Mouse (Mus musculus) mouse embryonic stem cell (cell line): ENCODE results near the gene Zfhx3.

Experiments
- in situ Hi-C, 2 experiments: fragments of 300-500 bp; cut with MboI; formaldehyde crosslinking; loops; 1 replicate in 1 of 2; 3 replicates in 1 of 2; pipeline ENCODE4 v1.14.3; 2019 to 2020; ENCODE audit warnings: low sequenced_read_pairs in 2 of 2, low pct_unique_long_range_greater_than_20kb in 1 of 2, mixed read lengths in 1 of 2; ENCODE audit not compliant: unreplicated experiment in 1 of 2

The Zfhx3 gene

DNA sequence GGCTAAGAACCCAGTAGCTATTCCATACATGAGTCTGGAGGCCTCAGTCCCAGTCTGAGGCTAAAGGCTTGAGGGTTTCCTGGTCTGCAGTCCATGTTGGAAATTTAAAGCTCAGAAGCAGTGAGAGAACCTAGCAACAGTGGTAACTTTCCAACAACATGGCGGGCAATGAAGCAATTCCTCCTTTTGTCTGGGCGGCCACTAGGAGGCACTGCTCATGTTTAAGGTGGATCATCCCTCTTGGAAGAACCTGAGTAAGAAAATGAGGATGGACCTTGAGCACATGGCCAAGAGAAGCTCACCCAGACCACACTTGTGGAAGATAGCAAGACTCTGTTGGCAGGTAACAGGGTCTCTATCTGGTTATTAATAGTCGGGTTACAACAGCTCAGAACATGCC is 527.8 kb downstream of the Zfhx3 start:
- in situ Hi-C loops, result no loop called here

DNA sequence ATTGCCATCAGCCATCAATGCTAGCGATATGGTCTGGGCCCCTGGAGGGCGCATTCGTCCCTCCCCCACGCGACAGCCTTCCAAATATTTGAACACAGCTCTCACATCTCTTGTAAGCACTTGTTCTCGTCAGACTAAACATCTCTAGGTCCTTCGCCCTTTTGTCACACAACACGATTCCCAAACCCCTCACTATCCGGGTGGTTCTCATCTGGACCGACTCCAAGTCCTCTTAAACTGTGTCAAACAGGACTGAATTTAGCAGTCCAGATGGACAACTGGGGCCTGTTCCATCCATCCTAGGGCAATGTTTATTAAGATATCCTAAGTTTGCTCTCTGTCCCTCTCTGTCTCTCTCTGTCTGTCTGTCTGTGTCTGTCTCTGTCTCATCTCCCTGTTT is 532.1 kb downstream of the Zfhx3 start:
- in situ Hi-C loops, result no loop called here

DNA sequence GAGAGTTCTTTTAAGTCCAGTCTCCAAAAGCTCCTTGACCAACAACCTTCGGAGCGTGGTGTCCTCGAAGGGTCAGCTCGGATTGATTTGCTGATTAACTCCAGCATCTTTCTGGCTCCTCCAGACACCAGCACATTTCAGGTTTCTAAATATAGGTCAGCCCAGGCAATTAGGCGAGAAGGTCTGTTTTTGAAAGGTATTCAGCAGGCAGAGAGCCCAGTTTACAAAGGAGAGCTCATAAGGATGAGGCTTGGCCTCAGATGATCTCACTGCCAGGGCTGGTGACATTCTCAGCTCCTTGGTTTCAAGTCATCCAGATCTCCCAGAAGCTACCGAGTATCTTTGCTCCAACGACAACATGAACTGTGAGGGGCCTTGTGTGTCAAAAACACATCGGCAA is 535.7 kb downstream of the Zfhx3 start:
- in situ Hi-C loops, result no loop called here

- in situ Hi-C loops, result no loop called here
Measured at GRCm38 (mm10) chr8:108480141-108480540, 537.7 kb downstream of the Zfhx3 start.

- in situ Hi-C loops, result no loop called here
Measured at GRCm38 (mm10) chr8:108481167-108481815, 538.8 kb downstream of the Zfhx3 start.

DNA sequence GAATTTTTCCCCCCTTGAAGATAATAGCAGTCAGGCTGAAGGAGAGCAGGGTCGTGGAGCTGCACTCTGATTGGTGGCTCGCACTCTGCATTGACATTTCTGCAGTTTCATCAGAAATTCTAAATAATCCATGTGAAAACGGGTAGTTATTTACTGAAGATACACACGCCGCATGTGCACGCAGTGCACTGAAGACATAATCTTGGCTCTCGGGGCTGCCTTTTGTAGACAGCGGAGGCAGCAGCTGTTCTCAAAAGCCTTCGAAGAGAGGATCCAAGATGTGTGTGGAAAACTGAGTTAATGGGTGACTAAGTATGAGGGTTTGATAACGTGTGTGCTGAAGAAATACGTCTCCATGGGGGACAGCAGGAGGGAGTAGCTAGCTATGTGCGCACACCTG is 553.7 kb downstream of the Zfhx3 start:
- in situ Hi-C loops, result no loop called here

DNA sequence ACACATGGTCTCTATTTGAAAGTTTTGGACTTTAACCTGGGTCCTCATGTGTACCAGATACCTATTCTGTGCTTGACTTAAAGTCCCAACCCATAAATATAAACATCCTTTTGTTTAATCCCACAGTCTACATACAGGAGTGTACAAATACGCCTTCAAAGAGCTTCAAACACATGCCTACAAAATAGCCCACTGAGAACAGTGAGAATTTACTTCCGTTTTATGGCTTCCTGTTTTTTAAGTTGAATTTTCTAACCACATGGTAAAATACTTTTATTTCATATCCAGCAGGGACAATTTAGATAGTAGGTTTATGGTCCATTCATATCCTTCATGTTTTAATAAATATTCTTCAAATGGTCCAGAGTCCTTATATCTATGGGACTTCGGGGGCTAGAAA is 564.3 kb downstream of the Zfhx3 start:
- in situ Hi-C loops, result no loop called here

GRCm38 (mm10) chr8:108507769-108508168 is 565.3 kb downstream of the Zfhx3 start:
- in situ Hi-C loops, result no loop called here

DNA sequence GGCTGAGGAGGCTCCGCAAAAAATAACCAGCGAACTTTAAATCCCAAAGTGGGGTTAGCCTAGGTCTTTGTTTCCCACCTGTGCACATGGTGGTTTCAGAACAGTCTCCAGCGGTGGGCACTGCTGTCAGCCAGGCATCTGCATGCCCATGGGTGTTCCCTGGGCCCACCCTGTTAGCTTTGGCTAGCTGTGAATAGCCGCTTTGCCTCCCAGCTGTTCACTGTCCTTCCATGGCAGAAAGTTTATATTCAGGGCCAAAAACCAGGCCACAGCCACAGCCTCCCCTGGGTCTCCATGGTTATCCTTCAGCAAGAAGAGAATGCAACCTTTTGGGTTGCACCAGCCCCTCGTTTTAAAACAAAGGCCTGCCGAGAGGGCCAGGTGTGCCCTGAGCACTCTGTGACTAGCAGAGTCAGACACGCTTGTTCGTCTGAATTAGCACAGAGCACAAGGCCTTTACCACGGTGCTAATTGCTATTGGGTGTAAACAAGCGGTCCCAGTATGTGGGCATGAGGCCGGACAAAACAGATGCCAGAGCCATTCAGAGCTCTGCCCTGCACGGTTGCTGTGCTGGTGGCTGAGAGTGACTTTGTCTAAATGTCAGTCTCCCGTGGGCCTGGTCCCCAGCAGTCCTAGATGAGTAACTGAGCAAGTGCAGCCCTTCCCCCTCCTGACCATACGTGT is 568.3 kb downstream of the Zfhx3 start:
- in situ Hi-C loops, result no loop called here

- in situ Hi-C loops, result no loop called here
Measured at GRCm38 (mm10) chr8:108518116-108518515, 575.7 kb downstream of the Zfhx3 start.

DNA sequence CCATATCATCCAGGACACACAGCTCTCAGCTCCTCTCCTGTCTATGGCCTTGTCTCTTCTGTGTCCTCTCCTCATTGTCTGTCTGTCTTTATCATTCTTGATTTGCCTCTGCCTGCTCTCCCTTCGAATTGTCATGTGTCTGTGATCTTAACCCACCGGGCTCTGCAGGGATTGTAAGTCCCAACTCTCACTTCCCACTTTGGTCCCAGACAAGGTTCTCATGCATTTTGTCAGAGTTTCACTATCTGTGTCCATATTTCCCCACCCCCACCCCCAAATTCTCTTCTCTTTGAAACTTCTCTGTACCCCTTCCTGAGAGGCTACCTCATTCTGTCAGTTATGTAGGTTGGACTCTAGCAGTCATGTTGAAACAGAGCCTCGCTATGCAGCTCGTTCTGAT is 579.6 kb downstream of the Zfhx3 start:
- in situ Hi-C loops, result no loop called here

- in situ Hi-C loops, result no loop called here
Measured at GRCm38 (mm10) chr8:108529421-108529820, 587.0 kb downstream of the Zfhx3 start.

GRCm38 (mm10) chr8:108535121-108535876 is 592.9 kb downstream of the Zfhx3 start:
- in situ Hi-C loops, result no loop called here

DNA sequence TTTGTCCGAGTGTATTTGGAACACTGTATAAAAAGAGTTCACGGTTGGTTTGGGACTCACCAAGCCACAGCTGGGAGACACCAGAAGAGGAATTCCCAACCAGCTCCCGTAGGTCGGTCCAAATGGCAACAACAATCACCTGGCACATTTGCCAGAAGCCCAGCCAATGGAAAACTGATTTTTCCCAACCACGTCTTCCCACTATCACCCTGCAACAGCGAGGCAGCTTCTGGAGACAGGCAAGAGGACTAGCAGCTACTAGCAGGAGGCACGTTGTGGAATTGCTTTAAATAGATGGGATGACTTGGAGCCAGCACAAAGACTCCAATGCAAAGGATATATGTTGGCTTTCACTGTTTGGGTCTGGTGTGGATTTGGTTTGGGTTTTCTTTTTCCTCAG is 593.7 kb downstream of the Zfhx3 start:
- in situ Hi-C loops, result no loop called here

DNA sequence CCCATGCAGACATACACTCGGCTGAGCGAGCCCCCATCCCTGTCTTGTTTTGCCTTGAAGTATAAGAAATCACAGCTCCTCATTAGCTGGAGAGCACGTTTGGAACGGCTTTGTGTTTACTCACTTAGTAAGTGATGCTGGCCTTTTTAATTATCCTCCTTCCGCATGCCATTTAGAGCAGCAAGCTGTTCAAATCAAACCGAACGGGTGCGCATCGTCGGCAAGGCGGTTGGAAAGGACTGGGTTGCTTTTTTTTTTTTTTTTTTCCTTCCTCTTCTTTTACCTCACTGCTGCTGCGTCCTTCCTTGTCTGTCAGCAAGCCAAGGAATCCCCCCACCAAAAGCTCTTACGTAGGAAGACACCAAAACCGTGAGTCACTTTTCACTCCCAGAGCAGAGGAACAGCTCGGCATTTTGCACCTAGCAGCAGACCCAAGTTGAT is 594.5 kb downstream of the Zfhx3 start:
- in situ Hi-C loops, result no loop called here

GRCm38 (mm10) chr8:108537686-108538551 is 595.5 kb downstream of the Zfhx3 start:
- in situ Hi-C loops, result no loop called here

GRCm38 (mm10) chr8:108538929-108539555 is 596.6 kb downstream of the Zfhx3 start:
- in situ Hi-C loops, result no loop called here

DNA sequence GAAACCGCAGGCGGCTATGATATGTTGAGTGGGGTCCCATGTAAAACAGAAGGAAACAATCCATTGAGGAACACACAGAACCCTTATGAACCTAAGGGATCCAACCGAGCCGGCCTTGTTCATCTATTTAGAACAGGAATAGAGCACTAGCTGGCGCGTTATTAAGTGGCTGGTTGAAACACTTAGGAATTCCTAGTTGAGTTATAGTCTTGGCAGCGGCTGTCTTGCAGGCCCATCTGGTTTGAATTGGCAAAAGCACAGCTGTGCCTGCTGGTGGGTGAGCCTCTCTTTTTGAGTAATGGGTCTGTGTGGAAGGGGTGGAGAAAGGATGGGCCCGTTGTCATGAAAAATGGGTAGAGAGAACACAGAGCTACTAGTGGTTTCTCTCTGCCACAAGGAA is 610.1 kb downstream of the Zfhx3 start:
- in situ Hi-C loops, result no loop called here
